Mouse (Mus musculus) intestine, embryonic 16.5 days (tissue): ENCODE measurements around the gene Gemin6. TPM values are rescaled to one million over a fixed set of nuclear protein-coding genes. Genes with fewer than 3 reads are reported as not detected.
A peak's percentile ranks its signal among the peaks of the same experiment; 100 is the strongest.
"Not testable (repeated sequence)": the region's sequence is repeated elsewhere in the genome, so short reads cannot be mapped to it uniquely, and the experiment has no call there.

ENCODE experiments used
- ATAC-seq: fragments of 200-750 bp; cut with Nextera tagmentation; 2 replicates; pipeline ENCODE4 v1.8.0; 2017; ENCODE audit warnings: moderate TSS enrichment, moderate library complexity
- H3K27ac ChIP-seq: fragments of 300-500 bp; sonication (generic); 2 replicates; pipeline ENCODE4 v1.5.1; 2014; ENCODE audit warnings: mild to moderate bottlenecking, low read length
- H3K27me3 ChIP-seq: fragments of 300-500 bp; sonication (generic); replicated peaks from 2 replicates; pipeline ENCODE4 v1.6.1; 2014; ENCODE audit warnings: low read length, control low read depth, mixed read lengths; ENCODE audit not compliant: control insufficient read depth, insufficient read depth
- H3K36me3 ChIP-seq: fragments of 300-500 bp; sonication (generic); 2 replicates; pipeline ENCODE4 v1.6.1; 2014; ENCODE audit warnings: low read length, control low read depth; ENCODE audit not compliant: control insufficient read depth, insufficient read depth
- H3K4me1 ChIP-seq: fragments of 300-500 bp; sonication (generic); 2 replicates; pipeline ENCODE4 v1.6.1; 2014; ENCODE audit warnings: low read length, control low read depth, mixed read lengths; ENCODE audit not compliant: control insufficient read depth, insufficient read depth
- H3K4me2 ChIP-seq: fragments of 300-500 bp; sonication (generic); 2 replicates; pipeline ENCODE4 v1.6.1; 2014; ENCODE audit warnings: low read depth, low read length, control low read depth
- H3K4me3 ChIP-seq: fragments of 300-500 bp; sonication (generic); 2 replicates; pipeline ENCODE4 v1.5.1; 2014; ENCODE audit warnings: mild to moderate bottlenecking, low read length
- H3K9ac ChIP-seq: fragments of 300-500 bp; sonication (generic); 2 replicates; pipeline ENCODE4 v1.6.1; 2014; ENCODE audit warnings: low read depth, low read length
- H3K9me3 ChIP-seq: fragments of 300-500 bp; sonication (generic); 2 replicates; pipeline ENCODE4 v1.6.1; 2016; ENCODE audit warnings: low read length, control low read depth; ENCODE audit not compliant: control insufficient read depth
- WGBS: fragments of 180-500 bp; shearing (Covaris S2); extraction: QIAGEN DNeasy Blood & Tissue Kit; methylation state at CpG from one replicate; pipeline ENCODE4 v1.1.7; 2014; 5-methylcytosine and 5-hydroxymethylcytosine counted together
- polyA plus RNA-seq: library from polyadenylated mRNA; unstranded; fragments of >200 nt; fragmentation: Nextera tagmentation; extraction: Ambion mirVana; gene quantifications from 2 replicates; pipeline ENCODE4 v1.2.1, GENCODE M21; 2015

Gemin6 gene
- 38.5 and 44.4 TPM in 2 replicates for polyA plus RNA-seq

- H3K4me3 ChIP-seq = peak within 1 kb of the TSS; percentile 65
- H3K27ac ChIP-seq = peak within 1 kb of the TSS; percentile 86
- H3K4me1 ChIP-seq = peaks cover 4% of the 10 kb centered on the region; the same call in 1 of the 2 replicates
- peak within 1 kb of the TSS; percentile 73 for H3K9ac ChIP-seq
- H3K36me3 ChIP-seq = no peaks in the 10 kb centered on the region
- WGBS = under 1% methylated on average over 33 of the region's 33 CpGs
- H3K4me2 ChIP-seq = peak within 1 kb of the TSS; percentile 72
- H3K27me3 ChIP-seq = no peaks in the 10 kb centered on the region
- peak; percentile 99 for ATAC-seq
- no peaks in the 10 kb centered on the region for H3K9me3 ChIP-seq
These were observed at the start of gene Gemin6 for GRCm38 (mm10) chr17:80224326-80225116. TSS of gene Gemin6 (plus strand) at chr17:80224441.

GRCm38 (mm10) chr17:80174699-80175385 lies 49.4 kb upstream of the Gemin6 start:
- H3K9me3 ChIP-seq = no peaks in the 10 kb centered on the region
- H3K4me2 ChIP-seq = no peak overlapping the region
- 75% methylated on average over 19 of the region's 19 CpGs for WGBS
- no peak overlapping the region for H3K27ac ChIP-seq
- no peak overlapping the region for H3K4me3 ChIP-seq
- peak; percentile 23; the same call in 1 of the 2 replicates for ATAC-seq
- 0 out of 2 replicates have a peak, but pooled peaks cover 2% of the 10 kb centered on the region for H3K4me1 ChIP-seq
- no peak overlapping the region for H3K9ac ChIP-seq
- H3K27me3 ChIP-seq = no peaks in the 10 kb centered on the region
- H3K36me3 ChIP-seq = no peaks in the 10 kb centered on the region

- no peaks in the 10 kb centered on the region for H3K9me3 ChIP-seq
- no peak overlapping the region for H3K4me2 ChIP-seq
- 0 out of 2 replicates have a peak, but pooled peaks cover 2% of the 10 kb centered on the region for H3K4me1 ChIP-seq
- no peak overlapping the region for H3K4me3 ChIP-seq
- H3K27me3 ChIP-seq = no peaks in the 10 kb centered on the region
- H3K36me3 ChIP-seq = no peaks in the 10 kb centered on the region
- H3K9ac ChIP-seq = no peak overlapping the region
- 82% methylated on average over 4 of the region's 4 CpGs for WGBS
- H3K27ac ChIP-seq = no peak overlapping the region
- ATAC-seq = no peak
These were observed 48.9 kb upstream of the Gemin6 start for GRCm38 (mm10) chr17:80175386-80175739.

- WGBS = 87% methylated on average over 3 of the region's 3 CpGs
These were observed 48.3 kb upstream of the Gemin6 start for GRCm38 (mm10) chr17:80175966-80176365.

GRCm38 (mm10) chr17:80178846-80179245 lies 45.4 kb upstream of the Gemin6 start:
- H3K4me1 ChIP-seq, H3K4me3 ChIP-seq, H3K9ac ChIP-seq, H3K4me2 ChIP-seq, ATAC-seq, H3K9me3 ChIP-seq, H3K27me3 ChIP-seq, H3K36me3 ChIP-seq, H3K27ac ChIP-seq: not testable (repeated sequence)
- WGBS = 100% methylated on average over 3 of the region's 3 CpGs

More at GRCm38 (mm10) chr17:80175966-80176365, 48.3 kb upstream of the Gemin6 start:
- Histone ChIP-seq H3K36me3 (no peaks in the 10 kb centered on the region), H3K4me3 (no peak overlapping the region), H3K9ac (no peak overlapping the region), H3K4me1 (0 out of 2 replicates have a peak, but pooled peaks cover 2% of the 10 kb centered on the region), H3K27ac (no peak overlapping the region), H3K9me3 (no peaks in the 10 kb centered on the region), H3K27me3 (no peaks in the 10 kb centered on the region), H3K4me2 (no peak overlapping the region)
- ATAC-seq = no peak

- ATAC-seq = peak; percentile 86
These were observed 44.3 kb upstream of the Gemin6 start for GRCm38 (mm10) chr17:80179959-80180358.

DNA sequence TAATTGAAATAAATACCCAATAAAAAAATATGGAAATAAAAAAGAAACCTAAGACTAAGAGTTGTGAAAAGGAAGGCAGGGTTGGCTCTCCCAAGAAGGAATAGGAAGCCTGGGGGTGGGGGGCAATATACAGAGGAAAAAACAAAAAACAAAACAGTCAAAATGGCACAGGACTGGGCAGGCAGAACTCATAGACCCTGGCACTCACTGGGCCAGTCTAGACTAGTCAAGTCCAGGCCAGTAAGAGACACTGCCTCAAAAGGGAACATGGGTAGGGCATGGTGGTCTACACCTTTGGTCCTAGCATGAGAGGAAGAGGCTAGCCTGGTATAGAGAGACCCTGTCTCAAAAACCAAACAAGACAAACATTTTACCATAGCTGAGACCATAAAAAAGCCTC lies 43.8 kb upstream of the Gemin6 start:
- Histone ChIP-seq H3K4me3 (no peak overlapping the region), H3K4me2 (no peak overlapping the region), H3K27ac (no peak overlapping the region), H3K4me1 (no peaks in the 10 kb centered on the region), H3K36me3 (no peaks in the 10 kb centered on the region), H3K27me3 (no peaks in the 10 kb centered on the region), H3K9ac (no peak overlapping the region), H3K9me3 (no peaks in the 10 kb centered on the region)
- ATAC-seq = no peak

More at GRCm38 (mm10) chr17:80179959-80180358, 44.3 kb upstream of the Gemin6 start:
- no peaks in the 10 kb centered on the region for H3K27me3 ChIP-seq
- WGBS = 0% methylated on average over 6 of the region's 6 CpGs
- no peak overlapping the region for H3K4me3 ChIP-seq
- 0 out of 2 replicates have a peak, but pooled peaks cover 2% of the 10 kb centered on the region for H3K4me1 ChIP-seq
- H3K27ac ChIP-seq = no peak overlapping the region
- no peak overlapping the region for H3K4me2 ChIP-seq
- H3K36me3 ChIP-seq = no peaks in the 10 kb centered on the region
- no peaks in the 10 kb centered on the region for H3K9me3 ChIP-seq
- H3K9ac ChIP-seq = no peak overlapping the region

DNA sequence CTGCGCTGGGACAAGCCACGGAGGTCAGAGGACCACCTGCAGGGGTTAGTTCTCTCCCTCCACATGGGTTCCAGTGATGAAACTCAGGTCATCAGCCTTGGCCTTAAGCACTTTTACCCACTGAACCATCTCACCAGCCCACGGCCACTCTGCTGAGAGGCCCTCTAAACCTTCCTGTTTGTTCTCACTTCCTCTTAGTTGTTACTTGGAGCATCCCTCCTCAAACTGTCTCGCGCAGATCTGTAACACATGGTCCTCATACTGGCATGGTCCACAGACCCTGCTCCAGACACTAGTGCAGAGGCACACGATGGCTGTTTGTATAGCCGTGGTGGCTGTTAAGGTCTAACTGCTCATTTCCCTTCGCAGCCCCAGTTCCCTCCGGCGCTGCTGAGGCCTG lies 40.6 kb upstream of the Gemin6 start:
- Histone ChIP-seq H3K27ac (no peak overlapping the region), H3K4me2 (no peak overlapping the region), H3K4me1 (no peaks in the 10 kb centered on the region), H3K9me3 (no peaks in the 10 kb centered on the region), H3K4me3 (no peak overlapping the region), H3K36me3 (no peaks in the 10 kb centered on the region), H3K9ac (no peak overlapping the region), H3K27me3 (no peaks in the 10 kb centered on the region)
- no peak for ATAC-seq
- 85% methylated on average over 10 of the region's 10 CpGs for WGBS

GRCm38 (mm10) chr17:80193075-80193474 lies 31.2 kb upstream of the Gemin6 start:
- H3K4me1 ChIP-seq = no peaks in the 10 kb centered on the region

More at GRCm38 (mm10) chr17:80193075-80193474, 31.2 kb upstream of the Gemin6 start:
- no peak overlapping the region for H3K4me2 ChIP-seq
- no peak overlapping the region for H3K9ac ChIP-seq
- H3K27me3 ChIP-seq = no peaks in the 10 kb centered on the region
- ATAC-seq = no peak
- WGBS = 64% methylated on average over 5 of the region's 5 CpGs
- no peaks in the 10 kb centered on the region for H3K9me3 ChIP-seq
- H3K27ac ChIP-seq = no peak overlapping the region
- H3K36me3 ChIP-seq = no peaks in the 10 kb centered on the region; the same call in 1 of the 2 replicates
- H3K4me3 ChIP-seq = no peak overlapping the region
